Mouse (Mus musculus) central nervous system, embryonic 18 days (tissue): Measurements from ENCODE around the gene Krtap4-13. TPM values are rescaled to one million over a fixed set of nuclear protein-coding genes. Genes with fewer than 3 reads are reported as not detected.

ENCODE experiments used
- polyA plus RNA-seq: library from polyadenylated mRNA; depleted of rRNA; stranded (reverse); fragments of >200 nt; gene quantifications from 2 replicates; pipeline ENCODE4 v1.2.3, GENCODE M21; 2012; rRNA removed

The Krtap4-13 gene
- polyA plus RNA-seq = not detected in 2 replicates

DNA sequence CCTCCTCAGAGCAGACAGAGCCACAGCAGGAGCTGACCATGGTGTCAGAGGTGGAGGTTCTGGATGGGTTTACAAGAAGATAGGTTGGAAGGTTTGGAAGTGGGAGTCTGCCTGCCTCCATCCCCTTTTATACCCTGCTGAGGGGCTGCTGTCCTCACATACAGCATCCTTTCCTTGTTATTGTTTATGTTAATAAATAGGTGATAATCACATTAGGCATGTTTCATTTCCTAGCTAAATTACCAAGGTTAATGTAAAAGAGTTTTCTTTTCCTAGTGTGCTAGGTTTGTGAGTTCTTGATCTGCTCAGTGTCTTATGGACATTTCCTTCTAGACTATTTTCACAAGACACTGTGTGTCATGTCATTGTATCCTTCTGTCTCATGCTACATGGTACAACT lies at the start of gene Krtap4-13:
Gene Krtap4-13 (minus strand): TSS at position 101 of the 400 bp plus-strand sequence.

DNA sequence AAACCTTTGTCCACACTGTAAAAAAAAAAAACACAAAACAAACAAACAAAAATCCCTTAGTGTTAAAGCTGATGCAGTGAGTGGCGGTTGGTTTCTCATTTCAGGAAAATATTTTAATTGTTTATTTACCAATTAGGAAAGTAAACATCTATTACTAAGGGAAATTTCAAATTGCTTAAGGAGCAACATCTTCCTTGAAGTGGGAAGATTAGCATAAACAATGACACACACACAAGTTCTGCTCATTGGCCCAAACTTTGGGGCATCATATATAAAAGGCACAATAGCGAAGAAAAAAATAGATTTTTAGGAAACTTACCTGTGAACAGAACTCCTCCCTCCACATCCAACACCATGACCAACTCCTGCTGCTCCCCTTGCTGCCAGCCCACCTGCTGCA lies 47.9 kb upstream of the Krtap4-13 start, which contains the start of gene Gm11568:
Gene Gm11568 (plus strand): TSS at position 301 of the 400 bp plus-strand sequence.

DNA sequence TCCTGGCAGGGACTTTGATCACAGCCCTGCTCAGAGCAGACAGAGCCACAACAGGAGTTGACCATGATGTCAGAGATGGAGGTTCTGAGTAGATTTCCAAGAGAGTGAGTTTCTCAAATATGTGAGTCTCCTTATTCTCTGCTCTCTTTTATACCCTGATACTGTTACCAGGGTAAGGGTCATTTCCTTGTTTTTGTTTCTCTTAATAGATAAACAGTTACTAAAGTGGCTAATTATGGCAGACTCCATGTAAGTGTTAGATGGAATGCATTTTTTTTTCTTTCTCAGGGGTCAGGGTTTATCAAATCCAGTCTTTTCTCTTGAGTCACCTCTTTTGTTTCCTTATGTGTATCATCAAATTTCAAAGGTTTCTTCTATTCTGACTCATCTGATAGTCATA lies 41.8 kb upstream of the Krtap4-13 start, which contains the start of gene Krtap4-16:
Gene Krtap4-16 (minus strand): TSS at position 101 of the 400 bp plus-strand sequence.

DNA sequence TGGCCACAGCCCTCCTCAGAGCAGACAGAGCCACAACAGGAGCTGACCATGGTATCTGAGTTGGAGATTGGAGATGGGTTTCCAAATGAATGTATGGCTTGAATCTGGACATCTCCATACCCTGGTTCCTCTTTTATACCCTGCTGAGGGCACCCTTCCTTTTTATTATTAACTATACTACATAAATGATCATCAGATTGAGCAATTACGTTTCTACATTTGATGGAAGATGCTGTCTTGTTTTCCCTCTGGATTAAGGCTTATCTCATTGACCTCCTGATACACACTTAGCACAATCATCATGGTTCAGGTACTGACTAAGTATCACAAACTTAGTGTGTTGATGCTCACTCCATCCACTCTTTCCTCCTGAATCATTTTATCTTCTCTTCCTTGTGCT lies 28.3 kb upstream of the Krtap4-13 start, which contains the start of gene 2300003K06Rik:
Gene 2300003K06Rik (minus strand): TSS at position 101 of the 400 bp plus-strand sequence.

DNA sequence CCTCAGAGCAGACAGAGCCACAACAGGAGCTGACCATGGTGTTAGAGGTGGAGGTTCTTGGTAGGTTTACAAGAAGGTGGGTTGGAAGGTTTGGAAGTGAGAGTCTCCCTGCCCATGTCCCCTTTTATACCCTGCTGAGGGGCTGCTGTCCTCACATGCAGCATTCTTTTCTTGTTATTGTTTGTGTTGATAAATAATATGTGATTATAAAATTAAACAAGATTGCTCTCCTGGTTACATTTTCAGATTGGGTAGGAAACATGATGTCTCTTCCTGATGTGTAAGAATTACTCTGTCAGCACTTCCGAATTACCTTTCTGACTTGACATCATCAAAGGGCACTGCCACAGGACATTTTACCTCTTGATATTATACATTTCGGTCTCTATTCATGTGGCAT lies 5.9 kb upstream of the Krtap4-13 start, which contains the start of gene Gm11564:
Gene Gm11564 (minus strand): TSS at position 101 of the 400 bp plus-strand sequence.

DNA sequence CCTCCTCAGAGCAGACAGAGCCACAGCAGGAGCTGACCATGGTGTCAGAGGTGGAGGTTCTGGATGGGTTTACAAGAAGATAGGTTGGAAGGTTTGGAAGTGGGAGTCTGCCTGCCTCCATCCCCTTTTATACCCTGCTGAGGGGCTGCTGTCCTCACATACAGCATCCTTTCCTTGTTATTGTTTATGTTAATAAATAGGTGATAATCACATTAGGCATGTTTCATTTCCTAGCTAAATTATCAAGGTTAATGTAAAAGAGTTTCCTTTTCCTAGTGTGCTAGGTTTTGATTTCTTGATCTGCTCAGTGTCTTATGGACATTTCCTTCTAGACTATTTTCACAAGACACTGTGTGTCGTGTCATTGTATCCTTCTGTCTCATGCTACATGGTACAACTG lies 5.3 kb downstream of the Krtap4-13 start, which contains the start of gene Gm11554:
Gene Gm11554 (minus strand): TSS at position 101 of the 400 bp plus-strand sequence.

DNA sequence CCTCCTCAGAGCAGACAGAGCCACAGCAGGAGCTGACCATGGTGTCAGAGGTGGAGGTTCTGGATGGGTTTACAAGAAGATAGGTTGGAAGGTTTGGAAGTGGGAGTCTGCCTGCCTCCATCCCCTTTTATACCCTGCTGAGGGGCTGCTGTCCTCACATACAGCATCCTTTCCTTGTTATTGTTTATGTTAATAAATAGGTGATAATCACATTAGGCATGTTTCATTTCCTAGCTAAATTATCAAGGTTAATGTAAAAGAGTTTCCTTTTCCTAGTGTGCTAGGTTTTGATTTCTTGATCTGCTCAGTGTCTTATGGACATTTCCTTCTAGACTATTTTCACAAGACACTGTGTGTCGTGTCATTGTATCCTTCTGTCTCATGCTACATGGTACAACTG lies 10.9 kb downstream of the Krtap4-13 start, which contains the start of gene Gm11569:
Gene Gm11569 (minus strand): TSS at position 101 of the 400 bp plus-strand sequence.

DNA sequence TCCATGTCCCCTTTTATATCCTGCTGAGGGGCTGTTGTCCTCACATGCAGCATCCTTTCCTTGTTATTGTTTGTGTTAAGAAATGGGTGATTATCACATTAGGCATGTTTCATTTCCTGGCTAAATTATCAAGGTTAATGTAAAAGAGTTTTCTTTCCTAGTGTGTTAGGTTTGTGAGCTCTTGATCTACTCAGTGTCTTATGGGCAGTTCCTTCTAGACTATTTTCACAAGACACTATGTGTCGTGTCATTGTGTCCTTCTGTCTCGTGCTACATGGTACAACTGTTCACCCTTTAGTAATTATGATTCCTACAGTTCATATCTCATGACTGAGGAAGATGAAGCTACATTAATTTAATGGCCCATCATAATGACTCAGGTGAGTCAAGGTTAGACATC lies 16.3 kb downstream of the Krtap4-13 start, which contains the start of gene Gm11596:
Gene Gm11596 (minus strand): TSS at position 101 of the 400 bp plus-strand sequence.

DNA sequence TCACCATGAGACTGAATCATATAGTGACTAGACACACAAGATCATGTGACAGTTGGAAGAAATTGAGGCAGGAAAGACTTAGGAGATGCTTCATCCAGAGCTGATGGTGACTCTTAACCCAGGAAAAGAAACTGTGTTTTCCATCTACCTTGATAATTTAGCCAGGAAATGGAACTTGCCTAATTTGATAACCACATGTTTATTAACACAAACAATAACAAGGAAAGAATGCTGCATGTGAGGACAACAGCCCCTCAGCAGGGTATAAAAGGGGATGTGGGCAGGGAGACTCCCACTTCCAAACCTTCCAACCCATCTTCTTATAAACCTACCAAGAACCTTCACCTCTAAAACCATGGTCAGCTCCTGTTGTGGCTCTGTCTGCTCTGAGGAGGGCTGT lies 24.8 kb downstream of the Krtap4-13 start, which contains the start of gene Krtap4-9:
Gene Krtap4-9 (plus strand): TSS at position 301 of the 400 bp plus-strand sequence.

DNA sequence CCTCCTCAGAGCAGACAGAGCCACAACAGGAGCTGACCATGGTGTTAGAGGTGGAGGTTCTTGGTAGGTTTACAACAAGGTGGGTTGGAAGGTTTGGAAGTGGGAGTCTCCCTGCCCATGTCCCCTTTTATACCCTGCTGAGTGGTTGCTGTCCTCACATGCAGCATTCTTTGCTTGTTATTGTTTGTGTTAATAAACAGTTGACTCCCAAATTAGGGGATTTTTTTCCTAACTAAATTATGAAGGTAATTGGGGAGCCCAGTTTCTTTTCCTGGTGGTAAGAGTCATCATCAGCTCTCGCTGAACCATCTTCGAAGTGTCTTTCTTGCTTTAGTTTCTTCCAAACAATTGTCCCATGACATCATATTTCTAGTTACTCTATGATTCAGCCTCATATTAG lies 29.1 kb downstream of the Krtap4-13 start, which contains the start of gene Krtap4-8:
Gene Krtap4-8 (minus strand): TSS at position 101 of the 400 bp plus-strand sequence.

DNA sequence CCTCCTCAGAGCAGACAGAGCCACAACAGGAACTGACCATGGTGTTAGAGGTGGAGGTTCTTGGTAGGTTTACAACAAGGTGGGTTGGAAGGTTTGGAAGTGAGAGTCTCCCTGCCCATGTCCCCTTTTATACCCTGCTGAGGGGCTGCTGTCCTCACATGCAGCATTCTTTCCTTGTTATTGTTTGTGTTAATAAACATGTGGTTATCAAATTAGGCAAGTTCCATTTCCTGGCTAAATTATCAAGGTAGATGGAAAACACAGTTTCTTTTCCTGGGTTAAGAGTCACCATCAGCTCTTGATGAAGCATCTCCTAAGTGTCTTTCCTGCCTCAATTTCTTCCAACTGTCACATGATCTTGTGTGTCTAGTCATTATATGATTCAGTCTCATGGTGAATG lies 36.9 kb downstream of the Krtap4-13 start, which contains the start of gene Gm11595:
Gene Gm11595 (minus strand): TSS at position 101 of the 400 bp plus-strand sequence.

Other genes with a start within 250 kb of the Krtap4-13 start
- not detected in 2 replicates for gene Krtap3-1, start 243.3 kb downstream of the Krtap4-13 start, polyA plus RNA-seq
- gene Krtap1-5, start 228.9 kb downstream of the Krtap4-13 start, polyA plus RNA-seq = not detected in 2 replicates
- not detected in 2 replicates for gene Krtap1-4, start 226.2 kb downstream of the Krtap4-13 start, polyA plus RNA-seq
- gene Krtap1-3, start 218.6 kb downstream of the Krtap4-13 start, polyA plus RNA-seq = not detected in 2 replicates
- not detected in 2 replicates for gene Krtap9-3, start 211.8 kb downstream of the Krtap4-13 start, polyA plus RNA-seq
- gene Gm11938, start 206.6 kb downstream of the Krtap4-13 start, polyA plus RNA-seq = not detected in 2 replicates
- gene Gm11937, start 199.7 kb downstream of the Krtap4-13 start, polyA plus RNA-seq = not detected in 2 replicates
- gene Krtap2-4, start 195.0 kb downstream of the Krtap4-13 start, polyA plus RNA-seq = not detected in 2 replicates
- not detected in 2 replicates for gene Gm11562, start 189.5 kb downstream of the Krtap4-13 start, polyA plus RNA-seq
- gene Krtap4-1, start 181.7 kb downstream of the Krtap4-13 start, polyA plus RNA-seq = not detected in 2 replicates
- not detected in 2 replicates for gene Krtap4-2, start 174.8 kb downstream of the Krtap4-13 start, polyA plus RNA-seq
- not detected in 2 replicates for gene Krtap4-7, start 165.8 kb downstream of the Krtap4-13 start, polyA plus RNA-seq
- not detected in 2 replicates for gene Gm11555, start 159.7 kb downstream of the Krtap4-13 start, polyA plus RNA-seq
- gene Gm11563, start 150.9 kb downstream of the Krtap4-13 start, polyA plus RNA-seq = not detected in 2 replicates
- not detected in 2 replicates for gene Krtap4-6, start 143.9 kb downstream of the Krtap4-13 start, polyA plus RNA-seq
- gene Gm14190, start 119.2 kb downstream of the Krtap4-13 start, polyA plus RNA-seq = not detected in 2 replicates
- gene Gm14180, start 75.6 kb downstream of the Krtap4-13 start, polyA plus RNA-seq = not detected in 2 replicates
- gene Gm11595, start 37.0 kb downstream of the Krtap4-13 start, polyA plus RNA-seq = not detected in 2 replicates
- not detected in 2 replicates for gene Krtap4-8, start 29.2 kb downstream of the Krtap4-13 start, polyA plus RNA-seq
- gene Krtap4-9, start 24.7 kb downstream of the Krtap4-13 start, polyA plus RNA-seq = not detected in 2 replicates
- not detected in 2 replicates for gene Gm11596, start 16.4 kb downstream of the Krtap4-13 start, polyA plus RNA-seq
- gene Gm11569, start 11.0 kb downstream of the Krtap4-13 start, polyA plus RNA-seq = 0.07 TPM in 1 of 2 replicates, not detected in the other
- not detected in 2 replicates for gene Gm11554, start 5.4 kb downstream of the Krtap4-13 start, polyA plus RNA-seq
- gene Gm11564, start 5.8 kb upstream of the Krtap4-13 start, polyA plus RNA-seq = not detected in 2 replicates
- not detected in 2 replicates for gene 2300003K06Rik, start 28.2 kb upstream of the Krtap4-13 start, polyA plus RNA-seq
- gene Krtap4-16, start 41.7 kb upstream of the Krtap4-13 start, polyA plus RNA-seq = not detected in 2 replicates
- not detected in 2 replicates for gene Gm11568, start 48.0 kb upstream of the Krtap4-13 start, polyA plus RNA-seq
- gene Gm11559, start 54.6 kb upstream of the Krtap4-13 start, polyA plus RNA-seq = not detected in 2 replicates
- not detected in 2 replicates for gene Krtap9-1, start 63.5 kb upstream of the Krtap4-13 start, polyA plus RNA-seq
- gene Gm11567, start 69.3 kb upstream of the Krtap4-13 start, polyA plus RNA-seq = not detected in 2 replicates
- 0.13 TPM in 1 of 2 replicates, not detected in the other for gene Krtap31-1, start 98.0 kb upstream of the Krtap4-13 start, polyA plus RNA-seq
- not detected in 2 replicates for gene Gm11565, start 104.9 kb upstream of the Krtap4-13 start, polyA plus RNA-seq
- gene Krtap31-2, start 126.4 kb upstream of the Krtap4-13 start, polyA plus RNA-seq = not detected in 2 replicates
- gene Krtap9-5, start 138.6 kb upstream of the Krtap4-13 start, polyA plus RNA-seq = not detected in 2 replicates
- not detected in 2 replicates for gene Krtap29-1, start 169.2 kb upstream of the Krtap4-13 start, polyA plus RNA-seq
- not detected in 2 replicates for gene Krtap16-1, start 176.7 kb upstream of the Krtap4-13 start, polyA plus RNA-seq
- 0.52 and 0.53 TPM in 2 replicates for gene Krtap17-1, start 184.1 kb upstream of the Krtap4-13 start, polyA plus RNA-seq
- 0.04 TPM in 1 of 2 replicates, not detected in the other for gene Krt33a, start 206.3 kb upstream of the Krtap4-13 start, polyA plus RNA-seq
- gene Krt33b, start 220.0 kb upstream of the Krtap4-13 start, polyA plus RNA-seq = 0.11 TPM in 1 of 2 replicates, not detected in the other
- gene Krt34, start 231.7 kb upstream of the Krtap4-13 start, polyA plus RNA-seq = not detected in 2 replicates
- gene Krt31, start 240.7 kb upstream of the Krtap4-13 start, polyA plus RNA-seq = not detected in 2 replicates